Mouse (Mus musculus) adrenal gland, adult 8-10 months (tissue): ENCODE measurements at regions not wholly inside any gene's neighbourhood (a gene's known extent, or its start where the extent isn't known, plus 50 kb on each side); places are given as distances from the start of the nearest gene placed in this dataset.
"Not testable (repeated sequence)": the region's sequence is repeated elsewhere in the genome, so short reads cannot be mapped to it uniquely, and the experiment has no call there.

ENCODE experiments used
- DNase-seq: peaks from one replicate; pipeline ENCODE4 v3.0.0; 2022

DNA sequence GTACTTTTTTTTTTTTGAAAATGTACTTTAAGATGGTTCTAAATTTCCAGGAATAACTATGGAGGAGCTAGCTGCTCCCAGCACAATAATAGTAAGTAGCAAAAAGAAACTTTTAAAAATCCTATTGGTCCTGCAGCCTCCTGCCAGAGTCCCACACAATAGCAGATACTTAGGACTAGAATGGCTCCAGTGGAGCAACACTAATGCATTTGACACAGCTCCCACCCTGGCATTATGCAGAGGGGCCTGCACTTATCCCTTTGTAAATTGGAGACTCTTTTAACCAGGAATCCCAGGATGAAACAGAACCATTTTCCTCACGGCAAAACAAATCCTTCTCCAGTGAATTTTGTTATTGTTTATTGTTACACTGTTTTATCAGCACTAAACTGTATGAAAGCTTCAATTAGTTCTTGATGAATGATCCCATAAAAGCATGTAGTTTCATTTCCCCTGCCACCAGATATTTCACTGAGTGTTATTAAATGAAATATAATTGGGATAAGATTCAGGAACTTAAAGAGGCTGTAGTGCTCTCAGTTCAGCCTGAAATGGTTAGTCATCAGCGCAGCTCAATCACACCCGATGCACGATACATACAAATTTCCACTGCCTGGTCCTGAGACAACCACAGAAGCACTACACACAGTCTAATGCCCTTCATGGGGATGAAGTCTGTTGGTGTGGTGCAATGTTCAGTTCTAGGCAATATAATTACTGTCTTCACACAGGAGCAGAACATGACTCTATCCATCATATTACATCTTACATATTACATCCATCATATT lies 708.6 kb upstream of the Mms22l start:
- no peak for DNase-seq

GRCm38 (mm10) chr4:23823516-23823915 lies 672.7 kb upstream of the Mms22l start:
- no peak for DNase-seq

DNA sequence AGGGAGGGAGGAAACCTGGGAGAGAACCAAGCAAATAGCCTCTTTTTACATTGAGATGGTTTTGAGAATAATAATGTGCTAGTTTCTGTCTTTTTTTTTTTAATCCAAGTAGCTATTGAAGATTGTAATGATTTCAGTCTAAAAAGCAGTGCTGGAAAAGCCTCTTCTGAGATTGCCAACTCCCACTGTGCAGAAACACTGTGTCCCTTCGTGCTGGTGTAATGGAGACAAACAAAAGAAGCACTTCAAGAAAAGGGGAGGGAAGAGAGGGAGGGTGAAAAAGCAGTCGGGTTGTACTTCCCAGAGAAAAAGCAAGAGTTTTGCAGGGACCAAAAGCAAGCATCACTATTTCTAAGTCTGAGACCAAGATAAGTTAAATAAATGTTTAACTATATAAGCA lies 669.4 kb upstream of the Mms22l start:
- no peak for DNase-seq

DNA sequence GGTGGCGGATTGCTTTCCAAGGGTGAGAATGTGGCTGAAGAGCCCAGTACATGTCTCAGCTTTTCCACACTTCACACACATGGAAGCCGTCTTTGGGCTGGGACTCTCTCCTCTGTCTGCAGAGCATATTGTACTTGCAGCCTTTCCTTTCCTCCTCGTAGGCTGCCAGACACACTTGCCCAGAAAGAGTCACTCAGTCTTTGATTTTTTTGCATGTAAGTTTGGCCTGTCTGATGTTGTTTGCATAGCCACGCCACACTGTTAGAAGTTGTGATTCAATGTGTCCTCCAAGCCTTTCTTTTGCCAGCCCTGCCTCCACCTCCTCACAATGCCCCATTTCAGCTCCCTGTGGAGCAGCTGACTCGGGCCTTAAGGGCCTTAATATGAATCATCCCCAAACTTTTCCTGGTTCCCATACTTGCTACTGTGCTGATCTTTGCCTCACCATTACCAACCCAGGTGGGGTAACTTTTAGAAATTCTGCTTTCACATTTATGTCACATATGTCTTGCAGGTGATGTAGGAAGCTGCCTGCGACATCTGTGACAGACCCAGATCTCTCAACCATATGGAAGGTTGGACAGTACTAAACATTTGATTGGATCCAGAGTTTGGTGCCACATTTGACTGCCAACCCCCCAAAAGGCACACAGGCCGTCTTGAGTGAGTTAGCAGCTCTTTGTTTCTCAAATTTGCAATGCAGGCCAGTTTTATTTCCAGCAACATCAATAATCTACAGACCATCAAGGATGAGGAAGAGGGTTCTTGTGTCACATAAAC lies 663.7 kb upstream of the Mms22l start:
- no peak for DNase-seq

GRCm38 (mm10) chr4:23843609-23844287 lies 652.5 kb upstream of the Mms22l start:
- no peak for DNase-seq

DNA sequence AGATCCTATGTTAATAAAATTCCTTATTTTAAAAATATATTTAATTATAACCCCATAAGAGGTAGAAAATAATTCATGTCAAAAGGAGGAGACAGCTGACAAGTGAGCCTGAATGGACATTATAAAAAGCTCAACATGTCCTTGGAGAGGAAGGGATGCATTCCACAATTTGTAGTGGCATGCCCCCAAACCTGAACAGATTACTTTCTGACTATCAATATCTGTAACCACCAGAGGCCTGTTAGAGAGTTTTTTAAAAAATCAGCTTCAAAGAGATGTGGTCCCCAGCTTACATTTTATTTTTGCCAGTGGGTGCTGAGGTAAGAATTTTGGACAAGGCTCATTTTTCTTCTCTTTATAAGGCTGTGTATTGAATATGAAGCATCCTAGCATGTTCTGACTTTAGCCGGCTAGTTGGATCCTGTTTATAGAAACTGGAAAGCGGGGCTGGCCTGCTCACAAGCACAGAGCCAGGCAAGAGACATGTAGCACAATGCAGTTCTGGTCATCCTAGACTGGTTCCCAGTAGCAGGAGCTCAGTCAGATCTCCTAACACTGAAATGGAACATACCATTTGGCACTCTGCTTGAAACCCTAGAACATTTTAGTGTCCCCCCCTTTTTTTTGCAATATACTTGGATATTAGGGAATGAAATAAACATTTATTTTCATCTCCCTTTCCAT lies 651.8 kb upstream of the Mms22l start:
- no peak for DNase-seq

GRCm38 (mm10) chr4:23845263-23845662 lies 651.0 kb upstream of the Mms22l start:
- DNase-seq = no peak

DNA sequence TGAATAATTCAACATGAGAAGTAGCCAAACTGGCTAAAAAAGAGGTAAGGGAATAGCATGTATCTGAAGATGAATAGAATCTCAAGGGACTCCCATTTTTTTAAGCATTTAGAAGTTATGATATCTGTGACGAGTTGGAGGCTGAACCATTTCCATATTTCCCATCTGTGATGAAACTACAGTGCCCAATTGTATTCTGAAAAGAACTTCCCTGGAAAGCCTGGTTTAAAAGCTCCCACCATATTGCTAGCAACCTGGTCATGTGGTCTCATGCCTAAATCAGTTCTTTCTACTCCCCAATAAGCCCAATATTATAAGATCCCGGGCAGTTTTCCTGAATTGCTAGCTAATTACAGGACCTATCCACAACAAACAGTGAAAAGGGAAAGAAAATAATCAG lies 645.6 kb upstream of the Mms22l start:
- no peak for DNase-seq

DNA sequence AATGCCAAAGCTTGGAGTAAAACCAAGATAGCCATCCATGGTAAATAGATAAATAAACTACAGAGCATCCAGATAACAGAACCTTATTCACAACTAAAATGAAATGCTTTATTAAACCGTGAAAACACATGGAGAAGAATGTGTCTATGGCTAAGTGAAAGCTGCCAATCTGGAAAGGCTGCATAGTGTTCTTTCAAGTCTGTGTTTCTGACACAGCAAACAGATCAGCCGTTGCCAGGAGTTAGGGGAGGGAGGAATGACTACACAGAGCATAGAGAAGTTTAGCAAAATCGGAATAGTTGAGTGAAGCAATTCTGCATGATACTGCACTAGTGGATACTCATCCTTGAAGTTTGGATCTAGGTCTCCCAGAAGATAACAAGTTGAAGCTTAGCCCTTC lies 633.8 kb upstream of the Mms22l start:
- no peak for DNase-seq

DNA sequence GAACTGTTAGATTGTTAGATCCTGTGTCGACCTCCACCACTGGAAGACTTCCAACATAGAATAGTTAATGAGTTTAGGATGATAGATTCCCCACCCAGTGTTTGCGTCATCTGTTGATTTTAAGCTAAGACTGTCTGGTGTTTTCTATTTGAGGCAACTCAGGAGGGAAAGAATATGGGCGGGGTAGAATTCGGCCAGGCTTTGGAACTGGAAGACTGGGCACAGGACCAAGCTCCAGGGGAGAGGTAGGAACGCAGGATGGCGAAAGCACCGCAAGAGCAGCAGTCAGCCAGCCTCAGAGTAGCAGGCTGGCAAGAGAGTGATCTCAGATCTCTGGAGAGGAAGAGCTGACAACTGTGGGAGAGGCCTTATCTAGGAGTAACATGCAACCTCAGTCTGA lies 616.2 kb upstream of the Mms22l start:
- DNase-seq = no peak

DNA sequence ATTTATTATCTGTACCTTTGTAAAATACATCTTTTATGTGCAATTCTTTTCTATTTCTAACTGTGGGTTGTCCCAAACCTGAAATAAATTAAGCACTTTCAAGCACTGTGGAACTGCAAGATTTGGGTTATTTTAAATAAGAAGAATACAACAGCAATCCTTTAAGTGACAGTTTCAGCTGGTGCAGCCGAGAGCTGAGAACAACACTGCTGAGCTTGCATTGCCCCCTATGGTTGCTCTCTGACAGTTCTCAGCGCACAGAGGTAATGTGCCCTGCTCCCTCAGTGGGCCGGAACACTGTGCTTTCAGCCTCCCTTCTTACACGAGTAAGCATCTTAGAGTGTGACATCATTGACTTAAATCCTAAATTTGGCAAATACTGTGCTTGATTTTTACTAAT lies 582.9 kb upstream of the Mms22l start:
- no peak for DNase-seq

DNA sequence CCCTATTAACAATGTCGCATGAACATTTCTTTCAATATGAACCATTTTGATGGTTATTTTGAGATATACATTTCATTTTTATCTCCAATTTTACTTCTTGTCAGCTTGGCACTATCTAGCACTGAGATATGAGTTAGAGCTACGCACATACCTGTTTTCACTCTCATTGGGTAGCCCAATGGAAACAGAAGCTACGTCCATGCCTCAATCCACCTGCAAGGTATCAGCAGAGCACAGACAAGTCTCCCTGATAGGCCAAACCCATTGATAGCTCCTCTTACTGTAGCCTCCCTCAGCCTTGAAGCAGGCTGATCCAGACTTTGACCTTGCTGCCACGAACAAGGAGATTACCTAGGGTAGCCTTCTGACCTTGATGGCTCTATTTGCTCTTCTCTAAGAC lies 582.4 kb upstream of the Mms22l start:
- no peak for DNase-seq

- DNase-seq = no peak
These were observed 581.8 kb upstream of the Mms22l start for GRCm38 (mm10) chr4:23914423-23914822.

- no peak for DNase-seq
These were observed 574.7 kb upstream of the Mms22l start for GRCm38 (mm10) chr4:23921520-23921919.

DNA sequence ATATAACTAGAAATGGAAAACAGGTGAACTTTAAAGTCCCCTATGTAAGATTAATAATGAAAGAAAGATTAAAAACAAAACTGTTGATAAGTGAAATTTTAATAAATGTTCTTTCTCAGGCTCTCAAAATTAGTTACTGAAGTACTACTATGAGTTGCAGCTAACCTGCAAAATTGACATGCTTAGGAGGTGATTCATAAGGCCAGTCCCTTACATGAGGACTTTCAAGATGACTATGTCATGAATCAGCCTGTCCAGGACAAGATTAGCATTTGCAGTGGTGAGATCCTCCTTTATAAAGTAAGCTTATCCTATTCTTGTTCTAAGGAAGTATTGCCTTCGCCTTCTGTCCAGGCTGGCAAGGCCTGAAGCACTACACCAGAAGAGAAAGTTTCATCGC lies 542.1 kb upstream of the Mms22l start:
- DNase-seq = no peak

GRCm38 (mm10) chr4:23982193-23982592 lies 514.1 kb upstream of the Mms22l start:
- DNase-seq = not testable (repeated sequence)

DNA sequence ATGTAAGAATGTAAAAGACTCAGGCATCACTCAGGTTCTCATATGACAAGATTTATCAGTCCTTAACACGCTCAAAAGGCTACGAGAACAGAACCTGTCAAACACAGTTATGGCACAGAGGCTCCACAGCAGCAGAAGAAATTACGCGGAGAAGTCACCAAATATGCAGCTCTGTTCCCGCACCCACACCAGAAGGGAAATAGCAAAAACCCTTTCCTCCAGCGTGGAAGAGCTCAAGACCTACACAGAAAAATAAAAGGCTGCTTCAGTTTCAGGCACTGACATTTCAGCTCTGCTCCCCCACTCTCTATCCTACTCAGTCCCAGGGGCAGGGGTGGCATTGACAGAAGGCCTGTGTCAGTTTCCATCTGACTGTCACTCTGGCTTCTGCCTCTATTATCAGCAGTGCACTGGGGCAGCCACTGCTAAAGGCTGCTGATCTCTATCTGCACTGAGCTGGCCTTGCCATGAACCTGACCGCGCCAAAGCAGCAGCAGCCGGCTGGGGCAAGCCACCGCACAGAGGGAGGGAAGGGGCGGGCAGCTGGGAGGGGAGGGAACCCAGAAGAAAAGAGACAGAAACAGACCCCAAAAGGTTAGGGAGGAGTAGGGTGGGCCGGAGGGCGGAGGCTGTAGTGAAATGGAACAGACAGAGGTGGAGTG lies 513.3 kb upstream of the Mms22l start:
- peak; percentile 4 for DNase-seq

- DNase-seq = no peak
These were observed 512.8 kb upstream of the Mms22l start for GRCm38 (mm10) chr4:23983452-23983805.

GRCm38 (mm10) chr4:23984005-23984404 lies 512.2 kb upstream of the Mms22l start:
- no peak for DNase-seq

DNA sequence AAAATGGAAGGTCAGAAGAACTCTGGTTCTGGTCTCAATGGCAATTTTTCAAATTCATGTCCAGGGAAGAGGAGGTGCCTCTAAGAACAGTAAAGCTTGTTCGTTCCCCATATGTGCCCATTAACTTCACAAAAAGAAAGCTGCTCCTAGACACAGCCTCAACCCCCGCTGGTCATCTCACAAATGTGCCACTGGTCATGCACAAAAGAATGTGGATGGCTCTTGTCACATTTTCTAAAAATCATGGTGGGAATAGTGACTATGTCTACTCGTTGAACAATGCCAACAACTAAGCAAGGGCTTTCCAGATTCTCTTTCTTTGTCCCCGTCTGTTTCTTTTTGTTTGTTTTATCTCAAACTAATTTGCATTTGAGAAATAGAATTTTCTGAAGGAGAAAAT lies 510.3 kb upstream of the Mms22l start:
- DNase-seq = no peak

- DNase-seq = no peak
These were observed 502.4 kb upstream of the Mms22l start for GRCm38 (mm10) chr4:23993823-23994222.

DNA sequence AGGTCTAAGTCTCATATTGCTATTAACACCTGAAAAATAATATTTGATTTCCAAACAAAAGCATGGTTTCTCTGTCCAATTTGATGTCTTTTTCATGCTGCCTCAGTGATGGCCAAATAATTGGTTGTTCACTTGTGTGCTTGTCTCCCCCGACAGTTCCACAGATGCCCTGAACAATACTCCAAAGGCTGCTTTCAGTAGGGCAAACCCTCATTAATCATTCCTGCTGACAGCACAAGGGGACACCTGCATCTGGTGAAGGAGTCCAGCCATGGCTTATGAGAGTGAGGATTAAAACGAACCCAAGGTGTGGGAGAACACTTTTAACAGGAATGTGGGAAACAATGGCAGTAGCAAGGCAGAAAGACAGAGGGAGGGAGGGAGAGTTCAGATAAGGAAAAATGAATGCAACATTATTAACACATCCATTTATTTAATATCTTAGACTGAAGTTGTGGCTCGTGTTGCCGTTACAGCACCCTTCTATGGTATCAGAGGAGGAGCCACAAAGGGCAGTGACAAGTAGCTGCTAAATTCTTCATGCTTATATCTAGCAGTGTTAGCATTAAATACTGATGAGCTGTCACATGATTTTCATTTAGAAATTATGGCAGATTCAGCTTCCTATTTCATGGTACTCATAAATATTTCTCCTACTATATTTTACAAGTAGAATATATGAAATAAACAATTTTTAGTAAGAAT lies 501.8 kb upstream of the Mms22l start:
- DNase-seq = no peak
